Mouse (Mus musculus) right cerebral cortex, postnatal 10 days (tissue): Measurements from ENCODE around the gene Arhgap18.

Source experiments
- DNase-seq, 2 experiments: peaks; one replicate each; pipeline ENCODE4 v3.0.0; 2021; ENCODE audit warnings: low spot score in 2 of 2

The Arhgap18 gene

DNA sequence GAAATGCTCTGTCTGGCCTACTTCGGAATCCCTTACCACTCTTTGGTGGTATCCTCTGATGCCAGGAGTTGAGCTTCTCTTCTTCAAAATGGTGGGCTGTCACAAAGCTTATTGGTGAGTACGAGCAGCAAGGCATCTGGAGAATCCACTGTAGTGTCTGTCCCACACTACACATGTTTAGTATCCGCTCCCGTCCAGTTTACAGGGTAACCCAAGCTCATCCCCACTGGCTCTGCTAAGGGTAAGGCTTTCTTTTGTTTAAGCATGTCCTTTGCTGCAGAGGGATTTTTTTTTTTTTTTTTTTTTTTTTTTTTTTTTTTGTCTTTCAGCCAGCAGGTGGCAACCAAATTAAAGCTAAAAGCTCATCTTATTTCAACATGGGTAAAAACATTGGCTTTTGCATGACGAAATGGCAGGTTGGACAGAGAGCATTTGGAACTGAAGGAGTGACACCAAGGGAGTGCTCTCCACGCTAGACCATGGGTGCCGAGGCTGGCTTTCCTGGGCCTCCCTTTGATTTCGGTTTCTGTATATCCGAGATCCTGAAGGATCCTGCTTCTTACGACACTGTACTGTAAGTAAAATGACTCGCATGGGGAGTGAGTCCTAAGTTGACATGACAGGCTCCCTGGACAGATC lies at the start of gene Arhgap18:
Gene Arhgap18 (plus strand): TSS at position 493 of the 639 bp plus-strand sequence.
- no peak for DNase-seq

- no peak for DNase-seq
Measured at GRCm38 (mm10) chr10:26710458-26711011, 42.7 kb upstream of the Arhgap18 start.

- DNase-seq, result peak; percentile 68 to 70
Measured at GRCm38 (mm10) chr10:26711068-26711467, 42.2 kb upstream of the Arhgap18 start.

GRCm38 (mm10) chr10:26713986-26714385 lies 39.2 kb upstream of the Arhgap18 start:
- DNase-seq, result no peak

- no peak for DNase-seq
Measured at GRCm38 (mm10) chr10:26724704-26725103, 28.5 kb upstream of the Arhgap18 start.

- no peak for DNase-seq
Measured at GRCm38 (mm10) chr10:26725255-26725654, 28.0 kb upstream of the Arhgap18 start.

GRCm38 (mm10) chr10:26750827-26751226 lies 2.4 kb upstream of the Arhgap18 start:
- DNase-seq, result no peak

- peak; percentile 73 to 77 for DNase-seq
Measured at GRCm38 (mm10) chr10:26752064-26752928, 925 bp upstream of the Arhgap18 start.

DNA sequence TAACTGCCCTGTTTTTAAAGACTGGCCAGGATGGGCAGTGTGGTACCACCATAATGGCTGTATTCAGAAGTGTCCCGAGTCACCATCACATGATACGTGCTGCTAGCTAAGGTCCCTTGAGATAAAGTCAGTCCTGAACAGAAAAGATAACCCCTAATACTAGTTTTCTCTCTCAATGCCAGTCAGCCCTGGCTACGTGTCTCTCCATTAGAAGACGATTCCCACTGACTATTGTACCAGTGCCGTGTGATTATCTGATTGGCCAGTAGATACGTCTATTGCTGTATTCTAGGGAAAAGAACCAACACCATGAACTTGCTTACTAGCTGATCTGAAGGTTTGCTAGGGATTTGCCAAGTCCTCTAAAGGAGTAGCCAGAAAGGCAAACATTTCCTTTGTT lies 785 bp downstream of the Arhgap18 start:
- no peak for DNase-seq

GRCm38 (mm10) chr10:26757231-26757630 lies 4.0 kb downstream of the Arhgap18 start:
- no peak for DNase-seq

DNA sequence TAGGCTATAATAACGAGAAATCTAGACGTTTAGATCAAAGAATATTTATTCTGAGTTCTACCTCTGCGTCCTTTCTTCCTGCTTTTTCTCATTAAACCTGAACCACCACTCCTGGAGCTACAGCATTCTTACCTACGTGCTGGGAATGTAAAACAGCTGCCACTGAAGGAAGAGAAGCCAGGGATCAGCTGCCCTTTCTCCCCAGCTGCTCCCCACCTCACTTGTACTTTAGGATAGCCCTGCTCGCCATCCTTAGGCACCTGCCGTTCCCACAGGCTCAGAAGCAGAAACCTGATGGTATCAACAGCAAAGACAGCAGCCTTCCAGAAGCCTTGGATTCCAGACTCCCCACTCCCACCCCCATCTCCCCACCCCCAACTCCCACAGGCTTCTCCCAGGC lies 6.2 kb downstream of the Arhgap18 start:
- DNase-seq, result no peak

GRCm38 (mm10) chr10:26761103-26761502 lies 7.9 kb downstream of the Arhgap18 start:
- no peak for DNase-seq

GRCm38 (mm10) chr10:26761991-26762903 lies 9.0 kb downstream of the Arhgap18 start:
- DNase-seq, result no peak

DNA sequence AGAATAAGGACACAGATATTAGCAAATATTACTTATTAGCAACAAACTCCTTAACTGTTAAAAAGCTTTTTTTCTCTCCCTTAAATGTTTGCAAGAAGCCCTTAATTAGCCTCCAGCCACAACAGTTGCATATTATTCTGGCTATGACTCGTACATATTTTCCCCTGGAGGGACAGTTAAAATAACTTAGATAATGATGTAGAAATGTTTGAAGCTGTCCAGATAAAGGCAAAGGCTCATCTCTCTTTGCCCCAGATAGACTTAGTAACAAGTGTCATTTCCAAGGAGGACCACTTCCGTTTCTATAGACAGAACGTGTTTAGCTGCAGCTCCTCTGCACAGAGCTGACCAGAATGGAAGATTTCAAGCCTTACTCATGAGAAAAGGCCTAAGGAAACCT lies 14.0 kb downstream of the Arhgap18 start:
- DNase-seq, result no peak

DNA sequence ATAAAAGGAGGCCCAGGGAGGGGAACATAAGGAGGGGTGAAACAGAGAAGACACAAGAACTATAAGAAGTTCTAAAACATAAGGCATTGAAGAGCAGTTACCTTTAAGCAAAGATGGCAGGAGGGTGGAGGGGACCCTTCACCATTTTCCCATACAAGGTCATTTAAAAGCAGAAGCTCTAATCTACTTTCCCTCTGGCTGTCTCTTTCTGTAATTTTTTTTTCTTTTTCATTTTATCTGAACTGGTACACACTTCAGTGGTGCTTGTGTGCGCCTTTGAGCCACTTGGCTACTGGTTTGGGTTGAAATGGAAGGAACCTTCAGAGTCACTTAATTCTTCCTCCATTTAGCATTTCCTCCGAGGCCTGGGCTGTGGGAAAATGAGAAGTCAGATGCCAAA lies 15.7 kb downstream of the Arhgap18 start:
- no peak for DNase-seq

DNA sequence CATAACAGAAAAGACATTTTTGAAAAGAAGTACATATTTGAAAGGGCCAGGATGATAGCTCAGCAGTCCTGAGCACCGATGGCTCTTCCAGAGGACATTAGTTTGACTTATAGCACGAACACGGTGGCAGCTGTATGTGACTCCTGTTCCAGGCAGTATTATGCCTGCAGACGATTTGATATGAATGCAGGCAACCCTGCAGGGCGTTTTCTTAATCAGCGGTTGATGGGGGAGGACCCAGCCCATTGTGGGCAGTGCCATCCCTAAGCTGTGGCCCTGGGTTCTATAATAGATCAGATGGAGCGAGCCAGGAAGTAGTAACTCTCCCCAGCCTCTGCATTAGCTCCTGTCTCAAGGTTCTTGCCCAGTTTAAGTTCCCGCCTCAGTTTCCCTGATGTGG lies 16.8 kb downstream of the Arhgap18 start:
- DNase-seq, result no peak

DNA sequence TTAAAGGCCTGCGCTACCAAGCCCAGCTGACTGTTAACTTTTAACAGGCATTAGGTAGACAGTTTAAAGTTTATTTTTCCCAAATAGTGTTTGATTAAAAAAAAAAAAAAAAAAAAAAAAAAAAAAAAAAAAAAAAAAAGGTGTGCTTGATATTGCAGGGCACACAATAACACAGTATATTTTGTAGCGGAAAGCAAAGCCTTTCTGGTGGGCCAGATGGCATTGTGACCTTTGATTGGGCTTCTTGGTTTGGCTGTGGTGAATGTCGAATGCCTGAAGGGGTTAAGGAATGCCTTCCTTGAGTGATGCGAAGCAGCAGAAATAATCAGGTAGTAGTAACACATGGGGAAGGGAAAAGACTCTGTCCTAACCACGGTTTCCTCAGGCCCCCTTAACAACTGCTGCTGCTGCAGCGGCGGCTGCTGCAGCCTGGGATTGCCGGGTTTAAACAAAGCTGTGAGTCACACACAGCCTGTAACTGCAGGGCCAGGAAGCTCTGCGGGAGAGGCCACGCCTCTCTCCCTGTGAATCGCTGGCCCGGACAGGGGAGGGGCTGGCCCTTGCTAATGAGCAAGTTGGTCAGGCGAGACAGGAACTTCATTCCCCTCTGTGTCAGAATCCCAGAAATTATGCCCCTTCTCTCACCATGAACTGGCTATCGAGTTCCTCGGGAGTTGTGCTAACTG lies 18.9 kb downstream of the Arhgap18 start:
- peak; percentile 69 to 73 for DNase-seq

GRCm38 (mm10) chr10:26772624-26773540 lies 19.7 kb downstream of the Arhgap18 start:
- peak; percentile 75 for DNase-seq

GRCm38 (mm10) chr10:26773541-26773940 lies 20.3 kb downstream of the Arhgap18 start:
- DNase-seq, result no peak

GRCm38 (mm10) chr10:26774266-26774665 lies 21.0 kb downstream of the Arhgap18 start:
- DNase-seq, result no peak
